Mouse (Mus musculus): Measurements from ENCODE around the gene Ccdc127. TPM values are rescaled to one million over a fixed set of nuclear protein-coding genes. Genes with fewer than 3 reads are reported as not detected.
A peak's percentile ranks its signal among the peaks of the same experiment; 100 is the strongest.

The Ccdc127 gene
- polyA plus RNA-seq, 1 experiment = 0.74 TPM

GRCm38 (mm10) chr13:74317170-74317849, 32.8 kb upstream of the Ccdc127 start, which contains the start of gene Pdcd6:
Gene Pdcd6 (minus strand): TSS chr13:74317580.
- Histone ChIP-seq H3K36me3 (replicated peaks; ENCODE audit: low read length) (peaks cover 62% of the 10 kb centered on the region), H3K27me3 (replicated peaks) (no peaks in the 10 kb centered on the region), H3K4me1 (peaks cover 35% of the 10 kb centered on the region), H3K4me3 (replicated peaks) (peak within 1 kb of the TSS; percentile 98), H3K9me3 (no peaks in the 10 kb centered on the region)
- TF ChIP-seq GATA1 (IDR thresholded peaks at IDR 0.05; ENCODE audit: borderline replicate concordance, low read length) = no peak
- peak; percentile 70 for TF ChIP-seq FLI1 (IDR thresholded peaks at IDR 0.05; ENCODE audit: low read length)

GRCm38 (mm10) chr13:74329321-74329720, 20.8 kb upstream of the Ccdc127 start:
- Histone ChIP-seq H3K4me1 (no peaks in the 10 kb centered on the region), H3K4me3 (replicated peaks) (no peak overlapping the region), H3K36me3 (replicated peaks; ENCODE audit: low read length) (peaks cover 85% of the 10 kb centered on the region), H3K27me3 (replicated peaks) (no peaks in the 10 kb centered on the region), H3K9me3 (no peaks in the 10 kb centered on the region)
- no peak for TF ChIP-seq FLI1 (IDR thresholded peaks at IDR 0.05; ENCODE audit: low read length)

- peaks cover 92% of the 10 kb centered on the region for H3K36me3 ChIP-seq (replicated peaks; ENCODE audit: low read length)
- no peaks in the 10 kb centered on the region; the same call in 1 of the 2 replicates for H3K4me1 ChIP-seq
- no peaks in the 10 kb centered on the region for H3K27me3 ChIP-seq (replicated peaks)
- TF ChIP-seq GATA1 (IDR thresholded peaks at IDR 0.05; ENCODE audit: borderline replicate concordance, low read length) (no peak), FLI1 (IDR thresholded peaks at IDR 0.05; ENCODE audit: low read length) (no peak)
- no peak overlapping the region for H3K4me3 ChIP-seq (replicated peaks)
- no peaks in the 10 kb centered on the region for H3K9me3 ChIP-seq
Observed at GRCm38 (mm10) chr13:74341036-74341435, 9.1 kb upstream of the Ccdc127 start.

- Histone ChIP-seq H3K36me3 (replicated peaks; ENCODE audit: low read length) (peaks cover 29% of the 10 kb centered on the region), H3K4me1 (peaks cover 28% of the 10 kb centered on the region; the same call in 1 of the 2 replicates), H3K9me3 (no peaks in the 10 kb centered on the region), H3K27me3 (replicated peaks) (no peaks in the 10 kb centered on the region), H3K4me3 (replicated peaks) (peak overlapping the region; percentile 93)
- TF ChIP-seq GATA1 (IDR thresholded peaks at IDR 0.05; ENCODE audit: borderline replicate concordance, low read length) = no peak
- no peak for TF ChIP-seq FLI1 (IDR thresholded peaks at IDR 0.05; ENCODE audit: low read length)
Observed at GRCm38 (mm10) chr13:74350435-74350906, 362 bp downstream of the Ccdc127 start.

DNA sequence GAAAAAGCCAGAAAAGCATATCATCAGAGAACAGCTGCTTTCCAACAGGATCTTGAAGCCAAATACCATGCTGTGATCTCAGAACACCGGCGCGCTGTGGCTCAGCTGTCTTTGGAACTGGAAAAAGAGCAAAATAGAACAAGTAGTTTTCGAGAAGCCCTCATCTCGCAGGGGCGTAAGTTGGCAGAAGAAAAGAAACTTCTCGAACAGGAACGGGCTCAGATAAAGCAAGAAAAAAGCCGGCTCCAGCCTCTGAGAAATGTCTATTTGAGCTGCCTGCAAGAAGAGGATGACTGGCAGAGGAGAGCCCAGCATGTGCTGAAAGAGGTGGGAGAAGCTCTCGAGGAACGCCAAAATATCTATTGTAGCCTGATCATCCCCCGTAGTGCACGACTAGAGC, 6.4 kb downstream of the Ccdc127 start:
- Histone ChIP-seq H3K9me3 (no peaks in the 10 kb centered on the region), H3K36me3 (replicated peaks; ENCODE audit: low read length) (peaks cover 89% of the 10 kb centered on the region), H3K4me3 (replicated peaks) (no peak overlapping the region), H3K4me1 (peaks cover 15% of the 10 kb centered on the region; the same call in 1 of the 2 replicates), H3K27me3 (replicated peaks) (no peaks in the 10 kb centered on the region)
- TF ChIP-seq GATA1 (IDR thresholded peaks at IDR 0.05; ENCODE audit: borderline replicate concordance, low read length) = no peak
- no peak for TF ChIP-seq FLI1 (IDR thresholded peaks at IDR 0.05; ENCODE audit: low read length)

- Histone ChIP-seq H3K4me1 (peaks cover 11% of the 10 kb centered on the region), H3K27me3 (replicated peaks) (no peaks in the 10 kb centered on the region), H3K4me3 (replicated peaks) (no peak overlapping the region), H3K9me3 (peaks cover 3% of the 10 kb centered on the region; the same call in 1 of the 2 replicates), H3K36me3 (replicated peaks; ENCODE audit: low read length) (peaks cover 62% of the 10 kb centered on the region)
- TF ChIP-seq FLI1 (IDR thresholded peaks at IDR 0.05; ENCODE audit: low read length) (no peak), GATA1 (IDR thresholded peaks at IDR 0.05; ENCODE audit: borderline replicate concordance, low read length) (no peak)
Observed at GRCm38 (mm10) chr13:74362218-74362617, 12.1 kb downstream of the Ccdc127 start.

- no peak for TF ChIP-seq GATA1 (IDR thresholded peaks at IDR 0.05; ENCODE audit: borderline replicate concordance, low read length)
- TF ChIP-seq FLI1 (IDR thresholded peaks at IDR 0.05; ENCODE audit: low read length) = no peak
- Histone ChIP-seq H3K9me3 (peaks cover 11% of the 10 kb centered on the region), H3K36me3 (replicated peaks; ENCODE audit: low read length) (peaks cover 51% of the 10 kb centered on the region), H3K4me1 (peaks cover 11% of the 10 kb centered on the region), H3K27me3 (replicated peaks) (no peaks in the 10 kb centered on the region), H3K4me3 (replicated peaks) (peak overlapping the region; percentile 50)
Observed at GRCm38 (mm10) chr13:74363176-74363858, 13.2 kb downstream of the Ccdc127 start.

DNA sequence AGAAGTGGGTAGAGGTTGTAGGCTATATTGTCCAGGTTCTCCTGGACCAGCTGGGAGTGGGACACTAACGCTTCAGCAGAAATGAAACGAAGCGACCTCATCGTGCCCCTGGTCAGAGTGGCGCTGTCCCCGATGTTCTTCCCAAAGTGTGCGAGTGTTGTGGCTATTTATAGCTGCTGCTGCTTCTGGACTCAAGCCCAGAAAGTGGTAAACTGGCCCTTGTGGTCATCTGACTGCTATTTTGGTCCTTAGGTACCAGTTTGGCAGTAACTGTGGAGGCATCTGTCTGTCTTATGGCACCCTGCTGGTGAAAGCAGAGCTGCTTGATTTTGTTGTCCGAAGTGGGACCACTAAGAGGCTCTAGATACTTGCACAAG, 13.7 kb downstream of the Ccdc127 start, which contains the start of gene Lrrc14b:
Gene Lrrc14b, minus strand, starts transcription at position 147 of the 377 bp plus-strand sequence.
- Histone ChIP-seq H3K4me1 (peaks cover 11% of the 10 kb centered on the region), H3K4me3 (replicated peaks) (peak within 1 kb of the TSS; percentile 50)
- no peak for TF ChIP-seq GATA1 (IDR thresholded peaks at IDR 0.05; ENCODE audit: borderline replicate concordance, low read length)
- no peak for TF ChIP-seq FLI1 (IDR thresholded peaks at IDR 0.05; ENCODE audit: low read length)

DNA sequence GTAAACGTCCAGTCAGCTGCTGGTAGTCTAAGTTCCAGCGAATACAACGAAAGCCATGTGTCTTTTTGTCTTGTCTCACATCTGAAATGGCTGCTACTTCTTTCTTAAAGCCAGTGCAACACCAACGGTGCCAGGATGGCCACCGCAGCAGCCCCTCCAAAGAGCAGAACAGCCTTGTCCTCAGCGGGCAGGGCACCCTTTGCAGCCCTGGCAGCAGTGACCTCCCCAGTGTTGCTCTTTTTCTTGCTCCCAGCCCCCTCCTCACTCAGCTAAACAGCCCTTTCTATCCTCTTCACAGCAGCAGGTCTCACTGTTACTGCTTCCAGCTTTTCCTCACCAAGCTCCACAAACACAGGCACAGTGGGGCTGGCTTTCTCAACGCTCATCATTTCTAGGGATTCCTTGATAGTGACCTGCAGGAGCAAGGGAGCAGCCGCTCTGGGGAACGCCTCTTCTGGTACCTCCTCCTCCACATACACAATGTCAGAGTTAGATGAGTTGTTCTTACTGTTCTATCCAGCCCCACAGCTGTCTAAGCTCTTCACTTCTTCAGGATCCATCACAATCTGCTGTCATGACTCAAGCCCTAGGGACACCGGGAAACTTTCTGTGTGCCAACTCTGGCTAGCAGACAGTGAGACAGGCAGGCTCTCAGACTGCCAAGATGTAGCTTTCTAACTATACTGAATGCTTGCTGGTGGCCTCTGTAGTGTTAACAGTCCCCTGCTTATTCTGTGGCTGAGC, 31.6 kb downstream of the Ccdc127 start:
- Histone ChIP-seq H3K27me3 (replicated peaks) (no peaks in the 10 kb centered on the region), H3K36me3 (replicated peaks; ENCODE audit: low read length) (no peaks in the 10 kb centered on the region), H3K9me3 (no peaks in the 10 kb centered on the region), H3K4me3 (replicated peaks) (no peak overlapping the region), H3K4me1 (no peaks in the 10 kb centered on the region)
- no peak for TF ChIP-seq GATA1 (IDR thresholded peaks at IDR 0.05; ENCODE audit: borderline replicate concordance, low read length)
- TF ChIP-seq FLI1 (IDR thresholded peaks at IDR 0.05; ENCODE audit: low read length) = no peak

More for the DNA sequence above, 13.7 kb downstream of the Ccdc127 start, which contains the start of gene Lrrc14b:
- H3K27me3 ChIP-seq (replicated peaks) = no peaks in the 10 kb centered on the region
- peaks cover 11% of the 10 kb centered on the region for H3K9me3 ChIP-seq
- H3K36me3 ChIP-seq (replicated peaks; ENCODE audit: low read length) = peaks cover 46% of the 10 kb centered on the region

All from megakaryocyte, embryonic 14.5 days (primary cell).